Mouse (Mus musculus) kidney, adult 2 months (tissue): Measurements from ENCODE around the gene Atf6. TPM values are rescaled to one million over a fixed set of nuclear protein-coding genes. Genes with fewer than 3 reads are reported as not detected.
A peak's percentile ranks its signal among the peaks of the same experiment; 100 is the strongest.

ENCODE experiments used
- DNase-seq: peaks from one replicate; pipeline ENCODE4 v3.0.0; 2021
- H3K27ac ChIP-seq: fragments of 200-500 bp; 2 replicates; pipeline ENCODE4 v1.5.1; 2012; ENCODE audit warnings: low read depth, low read length, control low read depth, inconsistent platforms; ENCODE audit not compliant: insufficient read depth
- H3K27me3 ChIP-seq: fragments of 200-500 bp; replicated peaks from 2 replicates; pipeline ENCODE4 v1.6.1; 2012; ENCODE audit warnings: mild to moderate bottlenecking, moderate library complexity, low read length, inconsistent platforms; ENCODE audit not compliant: control insufficient read depth, insufficient read depth
- H3K36me3 ChIP-seq: fragments of 200-500 bp; 2 replicates; pipeline ENCODE4 v1.6.1; 2012; ENCODE audit warnings: mild to moderate bottlenecking, moderate library complexity, low read length, inconsistent platforms; ENCODE audit not compliant: control insufficient read depth, insufficient read depth
- H3K4me1 ChIP-seq: fragments of 200-500 bp; 2 replicates; pipeline ENCODE4 v1.6.1; 2011; ENCODE audit warnings: low read length; ENCODE audit not compliant: control insufficient read depth, insufficient read depth
- H3K4me3 ChIP-seq: fragments of 200-500 bp; 2 replicates; pipeline ENCODE4 v1.5.1; 2011; ENCODE audit warnings: mild to moderate bottlenecking, low read depth, low read length, control low read depth; ENCODE audit not compliant: insufficient read depth
- CTCF ChIP-seq: fragments of 200-500 bp; conservative IDR thresholded peaks from 2 replicates; pipeline ENCODE4 v1.5.1; 2011; ENCODE audit warnings: low read depth, mild to moderate bottlenecking, control low read depth, low read length, moderate library complexity, mixed read lengths; ENCODE audit not compliant: insufficient read depth, insufficient read length
- POLR2A ChIP-seq: fragments of 200-500 bp; IDR thresholded peaks from one replicate; pipeline ENCODE4 v1.6.1; 2011; ENCODE audit warnings: low read depth, low read length, control low read depth
- WGBS: fragments of 180-500 bp; shearing (Covaris S2); methylation state at CpG from one replicate; pipeline ENCODE4 v1.1.7; 2018; 5-methylcytosine and 5-hydroxymethylcytosine counted together
- polyA plus RNA-seq: library from polyadenylated mRNA; depleted of rRNA; stranded (reverse); fragments of >200 nt; gene quantifications from 2 replicates; pipeline ENCODE4 v1.2.3, GENCODE M21; 2012

The Atf6 gene
- polyA plus RNA-seq, 1 experiment = 15.4 TPM

GRCm38 (mm10) chr1:170698771-170699170 lies 168.8 kb downstream of the Atf6 start:
- DNase-seq = no peak
- WGBS = 75% methylated on average over 3 of the region's 3 CpGs
- TF ChIP-seq CTCF (no peak), POLR2A (no peak)

GRCm38 (mm10) chr1:170697771-170698356 lies 169.7 kb downstream of the Atf6 start:
- Histone ChIP-seq H3K27me3 (no peaks in the 10 kb centered on the region), H3K36me3 (no peaks in the 10 kb centered on the region), H3K27ac (no peak overlapping the region), H3K4me3 (no peak overlapping the region), H3K4me1 (no peaks in the 10 kb centered on the region)
- 44% methylated on average over 7 of the region's 7 CpGs for WGBS
- peak; percentile 89 for DNase-seq
- TF ChIP-seq POLR2A (no peak), CTCF (no peak)

More at GRCm38 (mm10) chr1:170698771-170699170, 168.8 kb downstream of the Atf6 start:
- Histone ChIP-seq H3K4me1 (no peaks in the 10 kb centered on the region), H3K36me3 (no peaks in the 10 kb centered on the region), H3K27ac (no peak overlapping the region), H3K27me3 (no peaks in the 10 kb centered on the region), H3K4me3 (no peak overlapping the region)

- no peak overlapping the region for H3K4me3 ChIP-seq
- no peak overlapping the region for H3K27ac ChIP-seq
- 82% methylated on average over 8 of the region's 8 CpGs for WGBS
- no peaks in the 10 kb centered on the region for H3K27me3 ChIP-seq
- no peak for TF ChIP-seq CTCF
- no peak for TF ChIP-seq POLR2A
- no peaks in the 10 kb centered on the region for H3K4me1 ChIP-seq
- DNase-seq = peak; percentile 57
- H3K36me3 ChIP-seq = no peaks in the 10 kb centered on the region
Observed at GRCm38 (mm10) chr1:170696996-170697395, 170.6 kb downstream of the Atf6 start.

- TF ChIP-seq POLR2A (no peak), CTCF (no peak)
- H3K27me3 ChIP-seq = no peaks in the 10 kb centered on the region
Observed at GRCm38 (mm10) chr1:170695326-170695725, 172.2 kb downstream of the Atf6 start.

GRCm38 (mm10) chr1:170694821-170695291 lies 172.7 kb downstream of the Atf6 start:
- no peak for TF ChIP-seq CTCF
- TF ChIP-seq POLR2A = no peak
- DNase-seq = peak; percentile 86
- 43% methylated on average over 5 of the region's 5 CpGs for WGBS
- Histone ChIP-seq H3K4me1 (no peaks in the 10 kb centered on the region), H3K27me3 (no peaks in the 10 kb centered on the region), H3K4me3 (no peak overlapping the region), H3K36me3 (no peaks in the 10 kb centered on the region), H3K27ac (no peak overlapping the region)

More at GRCm38 (mm10) chr1:170695326-170695725, 172.2 kb downstream of the Atf6 start:
- no peaks in the 10 kb centered on the region for H3K4me1 ChIP-seq
- H3K27ac ChIP-seq = no peak overlapping the region
- WGBS = 54% methylated on average over 6 of the region's 6 CpGs
- H3K4me3 ChIP-seq = no peak overlapping the region
- peak; percentile 69 for DNase-seq
- no peaks in the 10 kb centered on the region for H3K36me3 ChIP-seq

- H3K4me1 ChIP-seq = no peaks in the 10 kb centered on the region
- no peak for DNase-seq
- no peaks in the 10 kb centered on the region for H3K36me3 ChIP-seq
- H3K27ac ChIP-seq = no peak overlapping the region
- H3K27me3 ChIP-seq = no peaks in the 10 kb centered on the region
- TF ChIP-seq CTCF = no peak
- WGBS = 80% methylated on average over 5 of the region's 5 CpGs
- no peak overlapping the region for H3K4me3 ChIP-seq
Observed at GRCm38 (mm10) chr1:170691301-170691700, 176.3 kb downstream of the Atf6 start.

GRCm38 (mm10) chr1:170689773-170690172 lies 177.8 kb downstream of the Atf6 start:
- 90% methylated on average over 8 of the region's 8 CpGs for WGBS
- no peak for DNase-seq
- TF ChIP-seq POLR2A (no peak), CTCF (no peak)
- H3K4me3 ChIP-seq = no peak overlapping the region
- no peaks in the 10 kb centered on the region for H3K4me1 ChIP-seq
- no peaks in the 10 kb centered on the region for H3K27me3 ChIP-seq
- H3K27ac ChIP-seq = no peak overlapping the region
- no peaks in the 10 kb centered on the region for H3K36me3 ChIP-seq
